Mouse (Mus musculus) cerebellum, adult 2 months (tissue): Measurements from ENCODE around the gene Fbxl5. TPM values are rescaled to one million over a fixed set of nuclear protein-coding genes. Genes with fewer than 3 reads are reported as not detected.
A peak's percentile ranks its signal among the peaks of the same experiment; 100 is the strongest.

Experiments
- DNase-seq, 2 experiments: peaks; one replicate each; pipeline ENCODE4 v3.0.0; 2021
- H3K27ac ChIP-seq: fragments of 200-500 bp; 2 replicates; pipeline ENCODE4 v1.5.1; 2012; ENCODE audit warnings: low read length, control low read depth, inconsistent platforms; ENCODE audit not compliant: insufficient read depth
- H3K27me3 ChIP-seq: fragments of 200-500 bp; 2 replicates; pipeline ENCODE4 v1.6.1; 2012; ENCODE audit warnings: inconsistent platforms, mild to moderate bottlenecking, low read length, moderate library complexity; ENCODE audit not compliant: control insufficient read depth, insufficient read depth
- H3K4me1 ChIP-seq: fragments of 200-500 bp; 2 replicates; pipeline ENCODE4 v1.6.1; 2011; ENCODE audit warnings: low read length; ENCODE audit not compliant: control insufficient read depth, insufficient read depth
- H3K4me3 ChIP-seq: fragments of 200-500 bp; replicated peaks from 2 replicates; pipeline ENCODE3; 2011; ENCODE audit warnings: mild to moderate bottlenecking, low read depth, low read length, control low read depth; ENCODE audit not compliant: insufficient read depth
- CTCF ChIP-seq: fragments of 200-500 bp; IDR thresholded peaks from 2 replicates; pipeline ENCODE4 v1.5.1; 2011; ENCODE audit warnings: low read depth, mild to moderate bottlenecking, control low read depth, low read length, moderate library complexity, borderline replicate concordance; ENCODE audit not compliant: insufficient read depth
- POLR2A ChIP-seq: fragments of 200-500 bp; IDR thresholded peaks from 2 replicates; pipeline ENCODE4 v1.6.1; 2011; ENCODE audit warnings: low read length, control low read depth, borderline replicate concordance; ENCODE audit not compliant: insufficient read depth
- WGBS: fragments of 180-500 bp; shearing (Covaris S2); methylation state at CpG from one replicate; pipeline ENCODE4 v1.1.7; 2018; 5-methylcytosine and 5-hydroxymethylcytosine counted together
- polyA plus RNA-seq: library from polyadenylated mRNA; depleted of rRNA; stranded (reverse); fragments of >200 nt; gene quantifications from 2 replicates; pipeline ENCODE4 v1.2.3, GENCODE M21; 2012

The Fbxl5 gene
- polyA plus RNA-seq, 1 experiment: 74.3 TPM

- Histone ChIP-seq H3K27me3 (no peaks in the 10 kb centered on the region), H3K4me1 (no peaks in the 10 kb centered on the region), H3K4me3 (no peak overlapping the region), H3K27ac (no peak overlapping the region)
- WGBS: 86% methylated on average over 5 of the region's 5 CpGs
- no peak for DNase-seq
- no peak for TF ChIP-seq POLR2A
- no peak for TF ChIP-seq CTCF
Measured at GRCm38 (mm10) chr5:43792354-43792753, 29.1 kb downstream of the Fbxl5 start.

GRCm38 (mm10) chr5:43787976-43788752 lies 33.3 kb downstream of the Fbxl5 start:
- H3K27ac ChIP-seq: no peak overlapping the region
- H3K27me3 ChIP-seq: no peaks in the 10 kb centered on the region
- no peak overlapping the region for H3K4me3 ChIP-seq
- TF ChIP-seq CTCF: no peak
- TF ChIP-seq POLR2A: no peak
- no peaks in the 10 kb centered on the region for H3K4me1 ChIP-seq
- DNase-seq: no peak
- WGBS: 80% methylated on average over 9 of the region's 9 CpGs

GRCm38 (mm10) chr5:43786607-43787006 lies 34.8 kb downstream of the Fbxl5 start:
- 90% methylated on average over 4 of the region's 4 CpGs for WGBS
- H3K4me3 ChIP-seq: no peak overlapping the region

GRCm38 (mm10) chr5:43783996-43784395 lies 37.4 kb downstream of the Fbxl5 start:
- TF ChIP-seq POLR2A (no peak), CTCF (no peak)
- Histone ChIP-seq H3K27me3 (no peaks in the 10 kb centered on the region), H3K4me3 (no peak overlapping the region), H3K4me1 (no peaks in the 10 kb centered on the region), H3K27ac (no peak overlapping the region)
- WGBS: 90% methylated on average over 2 of the region's 2 CpGs
- DNase-seq: no peak

More at GRCm38 (mm10) chr5:43786607-43787006, 34.8 kb downstream of the Fbxl5 start:
- no peaks in the 10 kb centered on the region for H3K4me1 ChIP-seq
- H3K27me3 ChIP-seq: no peaks in the 10 kb centered on the region
- DNase-seq: no peak
- TF ChIP-seq CTCF (no peak), POLR2A (no peak)
- no peak overlapping the region for H3K27ac ChIP-seq

- Histone ChIP-seq H3K27ac (peak overlapping the region; percentile 96), H3K4me1 (no peaks in the 10 kb centered on the region; the same call in 1 of the 2 replicates), H3K27me3 (no peaks in the 10 kb centered on the region), H3K4me3 (peak overlapping the region; percentile 84)
- TF ChIP-seq POLR2A (peak; percentile 94), CTCF (no peak)
- DNase-seq: peak; percentile 82 to 89
- WGBS: 2% methylated on average over 80 of the region's 82 CpGs
Measured at GRCm38 (mm10) chr5:43781977-43782930, 39.2 kb downstream of the Fbxl5 start.

GRCm38 (mm10) chr5:43781423-43781976 lies 39.9 kb downstream of the Fbxl5 start:
- peak overlapping the region; percentile 83 for H3K27ac ChIP-seq
- WGBS: under 1% methylated on average over 49 of the region's 61 CpGs
- H3K4me1 ChIP-seq: no peaks in the 10 kb centered on the region; the same call in 1 of the 2 replicates
- H3K27me3 ChIP-seq: no peaks in the 10 kb centered on the region
- H3K4me3 ChIP-seq: peak overlapping the region; percentile 73
- TF ChIP-seq CTCF (no peak), POLR2A (no peak)
- DNase-seq: no peak

GRCm38 (mm10) chr5:43778583-43778982 lies 42.9 kb downstream of the Fbxl5 start:
- TF ChIP-seq CTCF (no peak), POLR2A (no peak)
- H3K4me1 ChIP-seq: no peaks in the 10 kb centered on the region; the same call in 1 of the 2 replicates
- no peak overlapping the region for H3K4me3 ChIP-seq
- no peak for DNase-seq
- 90% methylated on average over 3 of the region's 3 CpGs for WGBS
- H3K27ac ChIP-seq: no peak overlapping the region
- no peaks in the 10 kb centered on the region for H3K27me3 ChIP-seq
